Mouse (Mus musculus) adrenal gland, postnatal 36 days (tissue): ENCODE measurements around the gene Olfr730. TPM values are rescaled to one million over a fixed set of nuclear protein-coding genes. Genes with fewer than 3 reads are reported as not detected.

Experiments
- DNase-seq, 2 experiments: peaks; one replicate each; pipeline ENCODE4 v3.0.0; 2021; ENCODE audit warnings: mixed read lengths in 1 of 2
- long read RNA-seq, 2 experiments: library from polyadenylated mRNA; stranded (forward); transcript quantifications; one replicate each; pipeline ENCODE4 v2.0.0; 2021; ENCODE audit warnings: borderline sequencing depth in 2 of 2
- total RNA-seq, 2 experiments: library from RNA; stranded (reverse); gene quantifications; 2 replicates each; pipeline ENCODE4 v1.2.3; 2021

Olfr730 gene
- total RNA-seq = not detected
- long read RNA-seq, experiment 1 = 0 reads
- long read RNA-seq, experiment 2 = 0 reads

DNA sequence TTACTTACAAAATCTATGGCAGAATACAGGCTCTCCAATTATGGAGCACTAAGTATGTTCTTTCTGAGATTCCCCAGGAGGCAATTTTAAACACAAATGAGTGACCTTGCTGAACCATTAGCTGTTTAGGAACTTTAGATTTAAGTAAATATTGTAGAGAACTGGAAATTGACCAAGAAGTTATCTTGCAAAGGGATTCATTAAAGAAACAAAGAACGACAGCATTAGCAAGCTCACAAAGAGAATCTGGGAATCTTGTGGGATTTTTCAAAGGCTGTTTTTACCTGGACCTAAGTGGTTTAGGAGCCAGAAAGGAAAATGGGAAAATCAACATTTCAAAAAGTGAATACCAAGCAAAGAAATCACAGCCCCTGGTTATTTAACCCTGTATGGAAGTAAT lies at the start of gene Olfr730:
Gene Olfr730, minus strand, starts transcription at position 101 of the 400 bp plus-strand sequence.
- no peak for DNase-seq

DNA sequence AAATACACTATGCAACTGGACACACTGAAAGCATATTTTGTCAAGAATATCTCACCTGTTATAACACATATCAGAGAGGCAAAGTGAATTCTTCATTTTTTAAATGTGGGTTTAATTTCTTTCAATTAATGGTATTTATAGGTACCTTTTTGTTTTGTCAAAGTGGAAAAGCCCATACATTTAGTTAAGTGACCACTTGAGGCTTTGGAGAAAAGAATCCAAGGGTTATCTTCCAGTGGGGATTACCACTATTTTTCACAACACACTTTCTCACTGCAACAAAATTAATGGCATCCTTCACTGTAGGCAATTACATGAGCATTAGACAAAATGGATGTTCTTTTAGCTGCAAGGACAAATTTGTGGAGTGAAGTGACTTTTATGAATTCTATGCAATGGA lies 35.2 kb downstream of the Olfr730 start, which contains the start of gene Olfr729:
Gene Olfr729, minus strand, starts transcription at position 101 of the 400 bp plus-strand sequence.
- DNase-seq = no peak

DNA sequence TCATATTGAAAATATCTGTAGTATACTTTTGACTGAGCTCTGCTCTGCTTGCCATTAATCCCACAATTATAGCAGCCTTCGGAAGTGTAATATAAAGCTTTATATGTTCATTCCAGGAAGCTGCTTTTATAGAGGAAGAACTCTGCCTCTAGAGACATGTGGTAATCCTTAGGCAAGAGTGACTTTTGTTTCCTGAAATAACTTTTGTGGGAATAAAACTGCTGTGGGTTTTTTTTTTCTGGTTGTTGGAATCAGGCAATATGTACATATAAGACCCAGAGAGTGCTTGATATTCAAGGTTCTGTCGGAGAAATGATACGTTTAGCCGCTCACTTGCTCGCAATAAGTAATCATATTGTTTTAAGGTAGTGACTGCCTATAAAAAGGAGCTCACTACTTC lies 45.4 kb downstream of the Olfr730 start, which contains the start of gene Olfr728:
Gene Olfr728, minus strand, starts transcription at position 101 of the 400 bp plus-strand sequence.
- no peak for DNase-seq

Other genes starting within 250 kb of the Olfr730 start
- not detected for gene Olfr724, start 224.9 kb downstream of the Olfr730 start, total RNA-seq
- not detected for gene Olfr725, start 147.8 kb downstream of the Olfr730 start, total RNA-seq
- not detected for gene Olfr726, start 97.2 kb downstream of the Olfr730 start, total RNA-seq
- not detected for gene Olfr727, start 65.0 kb downstream of the Olfr730 start, total RNA-seq
- gene Olfr728, start 45.5 kb downstream of the Olfr730 start, total RNA-seq = not detected
- gene Olfr729, start 35.3 kb downstream of the Olfr730 start, total RNA-seq = not detected
- not detected for gene Olfr731, start 53.7 kb upstream of the Olfr730 start, total RNA-seq
- not detected for gene Olfr732, start 96.0 kb upstream of the Olfr730 start, total RNA-seq
- not detected for gene Olfr733, start 113.3 kb upstream of the Olfr730 start, total RNA-seq
- gene Olfr734, start 138.6 kb upstream of the Olfr730 start, total RNA-seq = under 1 TPM in 1 of 2 experiments, not detected in 1; 0.07 TPM
- not detected for gene Olfr735, start 160.7 kb upstream of the Olfr730 start, total RNA-seq
- gene Tlr11, start 169.7 kb upstream of the Olfr730 start, total RNA-seq = under 1 TPM in 1 of 2 experiments, not detected in 1; 0.17 TPM
- gene Olfr736, start 193.0 kb upstream of the Olfr730 start, total RNA-seq = not detected
- not detected for gene Olfr738, start 219.4 kb upstream of the Olfr730 start, total RNA-seq
- not detected for gene Olfr739, start 230.4 kb upstream of the Olfr730 start, total RNA-seq